Mouse (Mus musculus): ENCODE results near the gene Psmd11. TPM values are rescaled to one million over a fixed set of nuclear protein-coding genes. Genes with fewer than 3 reads are reported as not detected.
"Not testable (repeated sequence)": the region's sequence is repeated elsewhere in the genome, so short reads cannot be mapped to it uniquely, and the experiment has no call there.

Gene Psmd11
- 68.3 and 71.4 TPM in 2 replicates for total RNA-seq (2015; ENCODE audit: low replicate concordance)
- total RNA-seq (2017; ENCODE audit: low replicate concordance): 68.3 and 100.0 TPM in 2 replicates

GRCm38 (mm10) chr11:80428381-80429008 is at the start of gene Psmd11:
TSS of gene Psmd11 (plus strand) at chr11:80428615.
- peak; percentile 100 for ATAC-seq (replicated peaks; ENCODE audit: low FRiP score, poor library complexity, severe bottlenecking)

- ATAC-seq (replicated peaks; ENCODE audit: low FRiP score, poor library complexity, severe bottlenecking): not testable (repeated sequence)
These were observed 49.2 kb upstream of the Psmd11 start for GRCm38 (mm10) chr11:80379184-80379583.

- ATAC-seq (replicated peaks; ENCODE audit: low FRiP score, poor library complexity, severe bottlenecking): peak; percentile 47
These were observed 45.8 kb upstream of the Psmd11 start for GRCm38 (mm10) chr11:80382626-80383018.

- ATAC-seq (replicated peaks; ENCODE audit: low FRiP score, poor library complexity, severe bottlenecking): peak; percentile 92
These were observed 45.3 kb upstream of the Psmd11 start, which contains the start of gene Zfp207 for GRCm38 (mm10) chr11:80383019-80383625. TSS of gene Zfp207 (plus strand) at chr11:80383279.

GRCm38 (mm10) chr11:80383626-80384046 is 44.8 kb upstream of the Psmd11 start:
- ATAC-seq (replicated peaks; ENCODE audit: low FRiP score, poor library complexity, severe bottlenecking): peak; percentile 65

- ATAC-seq (replicated peaks; ENCODE audit: low FRiP score, poor library complexity, severe bottlenecking): no peak
These were observed 44.0 kb upstream of the Psmd11 start for GRCm38 (mm10) chr11:80384461-80384860.

GRCm38 (mm10) chr11:80385055-80385454 is 43.4 kb upstream of the Psmd11 start:
- no peak for ATAC-seq (replicated peaks; ENCODE audit: low FRiP score, poor library complexity, severe bottlenecking)

GRCm38 (mm10) chr11:80386790-80387189 is 41.6 kb upstream of the Psmd11 start:
- no peak for ATAC-seq (replicated peaks; ENCODE audit: low FRiP score, poor library complexity, severe bottlenecking)

GRCm38 (mm10) chr11:80389885-80390284 is 38.5 kb upstream of the Psmd11 start:
- ATAC-seq (replicated peaks; ENCODE audit: low FRiP score, poor library complexity, severe bottlenecking): no peak

- ATAC-seq (replicated peaks; ENCODE audit: low FRiP score, poor library complexity, severe bottlenecking): no peak
These were observed 36.9 kb upstream of the Psmd11 start for GRCm38 (mm10) chr11:80391407-80392120.

- ATAC-seq (replicated peaks; ENCODE audit: low FRiP score, poor library complexity, severe bottlenecking): no peak
These were observed 32.5 kb upstream of the Psmd11 start for GRCm38 (mm10) chr11:80395930-80396329.

- ATAC-seq (replicated peaks; ENCODE audit: low FRiP score, poor library complexity, severe bottlenecking): no peak
These were observed 31.8 kb upstream of the Psmd11 start for GRCm38 (mm10) chr11:80396617-80397016.

GRCm38 (mm10) chr11:80407878-80408277 is 20.5 kb upstream of the Psmd11 start:
- ATAC-seq (replicated peaks; ENCODE audit: low FRiP score, poor library complexity, severe bottlenecking): not testable (repeated sequence)

GRCm38 (mm10) chr11:80410377-80410776 is 18.0 kb upstream of the Psmd11 start:
- ATAC-seq (replicated peaks; ENCODE audit: low FRiP score, poor library complexity, severe bottlenecking): no peak

- no peak for ATAC-seq (replicated peaks; ENCODE audit: low FRiP score, poor library complexity, severe bottlenecking)
These were observed 11.3 kb upstream of the Psmd11 start for GRCm38 (mm10) chr11:80417085-80417484.

- no peak for ATAC-seq (replicated peaks; ENCODE audit: low FRiP score, poor library complexity, severe bottlenecking)
These were observed 8.7 kb upstream of the Psmd11 start for GRCm38 (mm10) chr11:80419743-80420142.

GRCm38 (mm10) chr11:80420202-80420984 is 8.0 kb upstream of the Psmd11 start:
- ATAC-seq (replicated peaks; ENCODE audit: low FRiP score, poor library complexity, severe bottlenecking): no peak

GRCm38 (mm10) chr11:80421421-80422047 is 6.9 kb upstream of the Psmd11 start:
- ATAC-seq (replicated peaks; ENCODE audit: low FRiP score, poor library complexity, severe bottlenecking): no peak

- no peak for ATAC-seq (replicated peaks; ENCODE audit: low FRiP score, poor library complexity, severe bottlenecking)
These were observed 3.7 kb upstream of the Psmd11 start for GRCm38 (mm10) chr11:80424691-80425090.

Data from erythroid progenitor cell, adult 5-6 weeks (primary cell).